Mouse (Mus musculus) brain, embryonic 14.5 days (tissue): ENCODE results near the gene Fbxo7.

Experiments
- CTCF ChIP-seq: fragments of 200-500 bp; IDR thresholded peaks from 2 replicates; pipeline ENCODE4 v1.5.1; 2012; ENCODE audit warnings: inconsistent platforms, mild to moderate bottlenecking, moderate library complexity, borderline replicate concordance; ENCODE audit not compliant: insufficient read depth, insufficient read length; ENCODE audit errors: extremely low read depth
- POLR2A ChIP-seq: fragments of 200-500 bp; IDR thresholded peaks from 2 replicates; pipeline ENCODE4 v1.6.1; 2012; ENCODE audit warnings: mild to moderate bottlenecking, inconsistent platforms, borderline replicate concordance; ENCODE audit not compliant: poor library complexity, insufficient read depth, insufficient read length, severe bottlenecking; ENCODE audit errors: extremely low read depth

GRCm38 (mm10) chr10:86025906-86026305, 4.1 kb downstream of the Fbxo7 start:
- no peak for TF ChIP-seq CTCF
- no peak for TF ChIP-seq POLR2A
